Mouse (Mus musculus) cerebellum, postnatal 25 days (tissue): ENCODE measurements at regions not wholly inside any gene's neighbourhood (a gene's known extent, or its start where the extent isn't known, plus 50 kb on each side); places are given as distances from the start of the nearest gene placed in this dataset.

ENCODE experiments used
- DNase-seq, 2 experiments: peaks; one replicate each; pipeline ENCODE4 v3.0.0; 2021; ENCODE audit warnings: mixed read lengths in 2 of 2

GRCm38 (mm10) chr10:117512424-117513257 lies 116.7 kb upstream of the Cpm start:
- no peak for DNase-seq

GRCm38 (mm10) chr10:117511483-117512406 lies 117.6 kb upstream of the Cpm start:
- no peak for DNase-seq

- DNase-seq = no peak
Observed at GRCm38 (mm10) chr10:117510529-117511482, 118.5 kb upstream of the Cpm start.

GRCm38 (mm10) chr10:117510224-117510486 lies 119.1 kb upstream of the Cpm start:
- DNase-seq = no peak

GRCm38 (mm10) chr10:117509431-117510223 lies 119.7 kb upstream of the Cpm start:
- no peak for DNase-seq

- DNase-seq = no peak
Observed at GRCm38 (mm10) chr10:117506252-117506992, 122.9 kb upstream of the Cpm start.

GRCm38 (mm10) chr10:117505529-117505928 lies 123.8 kb upstream of the Cpm start:
- DNase-seq = no peak

GRCm38 (mm10) chr10:117505057-117505456 lies 124.2 kb upstream of the Cpm start:
- DNase-seq = no peak

GRCm38 (mm10) chr10:117504267-117504902 lies 124.6 kb upstream of the Cpsf6 start:
- no peak for DNase-seq

- no peak for DNase-seq
Observed at GRCm38 (mm10) chr10:117503222-117504184, 123.7 kb upstream of the Cpsf6 start.

- no peak for DNase-seq
Observed at GRCm38 (mm10) chr10:117502731-117503130, 122.9 kb upstream of the Cpsf6 start.

- DNase-seq = no peak
Observed at GRCm38 (mm10) chr10:117502135-117502534, 122.3 kb upstream of the Cpsf6 start.

GRCm38 (mm10) chr10:117501426-117501825 lies 121.6 kb upstream of the Cpsf6 start:
- no peak for DNase-seq

GRCm38 (mm10) chr10:117500457-117501108 lies 120.8 kb upstream of the Cpsf6 start:
- no peak for DNase-seq

- no peak for DNase-seq
Observed at GRCm38 (mm10) chr10:117499864-117500453, 120.1 kb upstream of the Cpsf6 start.

- DNase-seq = no peak
Observed at GRCm38 (mm10) chr10:117499177-117499863, 119.5 kb upstream of the Cpsf6 start.

GRCm38 (mm10) chr10:117498497-117498896 lies 118.7 kb upstream of the Cpsf6 start:
- DNase-seq = no peak
